Mouse (Mus musculus) liver, embryonic 15.5 days (tissue): Measurements from ENCODE around the gene Ptpn7. TPM values are rescaled to one million over a fixed set of nuclear protein-coding genes. Genes with fewer than 3 reads are reported as not detected.

Source experiments
- ATAC-seq: fragments of 200-750 bp; cut with Nextera tagmentation; 2 replicates; pipeline ENCODE4 v1.8.0; 2017; ENCODE audit warnings: moderate number of reproducible peaks, mild to moderate bottlenecking, moderate library complexity; ENCODE audit not compliant: insufficient read depth
- H3K27ac ChIP-seq: fragments of 300-500 bp; sonication (generic); replicated peaks from 2 replicates; pipeline ENCODE4 v1.5.1; 2015; ENCODE audit warnings: mild to moderate bottlenecking, inconsistent platforms
- H3K27me3 ChIP-seq: fragments of 300-500 bp; sonication (generic); 2 replicates; pipeline ENCODE4 v1.6.1; 2015; ENCODE audit warnings: mild to moderate bottlenecking, inconsistent platforms
- H3K36me3 ChIP-seq: fragments of 300-500 bp; sonication (generic); replicated peaks from 2 replicates; pipeline ENCODE4 v1.6.1; 2015; ENCODE audit warnings: moderate library complexity, mild to moderate bottlenecking, inconsistent platforms
- H3K4me1 ChIP-seq: fragments of 300-500 bp; sonication (generic); replicated peaks from 2 replicates; pipeline ENCODE4 v1.6.1; 2015; ENCODE audit warnings: inconsistent platforms
- H3K4me2 ChIP-seq: fragments of 300-500 bp; sonication (generic); 2 replicates; pipeline ENCODE4 v1.6.1; 2015; ENCODE audit warnings: moderate library complexity, mild to moderate bottlenecking, inconsistent platforms
- H3K4me3 ChIP-seq: fragments of 300-500 bp; sonication (generic); replicated peaks from 2 replicates; pipeline ENCODE4 v1.5.1; 2015; ENCODE audit warnings: mild to moderate bottlenecking, inconsistent platforms
- H3K9ac ChIP-seq: fragments of 300-500 bp; sonication (generic); 2 replicates; pipeline ENCODE4 v1.6.1; 2015; ENCODE audit warnings: moderate library complexity, mild to moderate bottlenecking, inconsistent platforms
- H3K9me3 ChIP-seq: fragments of 300-500 bp; sonication (generic); replicated peaks from 2 replicates; pipeline ENCODE4 v1.6.1; 2016; ENCODE audit warnings: inconsistent platforms
- WGBS: fragments of 180-500 bp; shearing (Covaris S2); methylation state at CpG from one replicate; pipeline ENCODE4 v1.1.7; 2015; ENCODE audit warnings: mixed read lengths; ENCODE audit not compliant: insufficient replicate concordance; 5-methylcytosine and 5-hydroxymethylcytosine counted together
- polyA plus RNA-seq: library from polyadenylated mRNA; unstranded; fragments of >200 nt; fragmentation: Nextera tagmentation; extraction: Ambion mirVana; gene quantifications from 2 replicates; pipeline ENCODE4 v1.2.1, GENCODE M21; 2015

The Ptpn7 gene
- polyA plus RNA-seq, 1 experiment from 2014 or later, result 10.9 TPM

DNA sequence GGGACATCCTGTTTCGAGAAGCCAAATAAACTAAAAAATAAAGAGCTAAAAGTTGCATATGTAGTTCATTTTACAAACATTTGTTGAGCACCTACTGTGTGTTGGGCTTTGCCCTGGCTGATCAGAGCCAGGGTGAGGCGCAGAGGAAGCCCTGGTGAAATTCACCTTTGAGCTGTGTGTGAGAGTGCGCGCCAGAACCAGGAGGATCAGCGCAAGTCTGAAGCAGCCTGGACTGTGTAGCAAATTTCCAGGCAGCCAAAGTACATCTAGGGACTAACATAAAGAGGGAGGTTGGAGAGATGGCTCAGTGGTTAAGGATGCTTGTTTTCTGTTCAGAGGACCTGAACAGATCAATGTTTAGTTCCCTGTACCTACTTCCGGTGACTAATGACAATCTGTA lies 40.8 kb downstream of the Ptpn7 start:
- no peaks in the 10 kb centered on the region for H3K36me3 ChIP-seq
- H3K9me3 ChIP-seq, result no peaks in the 10 kb centered on the region
- no peak for ATAC-seq
- WGBS, result 81% methylated on average over 6 of the region's 6 CpGs
- H3K4me3 ChIP-seq, result no peak overlapping the region
- no peak overlapping the region for H3K9ac ChIP-seq
- H3K27ac ChIP-seq, result no peak overlapping the region
- no peak overlapping the region for H3K4me2 ChIP-seq
- no peaks in the 10 kb centered on the region for H3K4me1 ChIP-seq
- peaks cover 9% of the 10 kb centered on the region; the same call in 1 of the 2 replicates for H3K27me3 ChIP-seq

GRCm38 (mm10) chr1:135175176-135175575 lies 42.7 kb downstream of the Ptpn7 start:
- no peak overlapping the region for H3K4me3 ChIP-seq
- 0 out of 2 replicates have a peak, but pooled peaks cover 4% of the 10 kb centered on the region for H3K27me3 ChIP-seq
- WGBS, result 55% methylated on average over 3 of the region's 3 CpGs
- no peak overlapping the region for H3K27ac ChIP-seq
- no peak for ATAC-seq
- no peak overlapping the region for H3K4me2 ChIP-seq
- no peaks in the 10 kb centered on the region for H3K9me3 ChIP-seq
- H3K36me3 ChIP-seq, result no peaks in the 10 kb centered on the region
- H3K9ac ChIP-seq, result no peak overlapping the region
- H3K4me1 ChIP-seq, result no peaks in the 10 kb centered on the region

DNA sequence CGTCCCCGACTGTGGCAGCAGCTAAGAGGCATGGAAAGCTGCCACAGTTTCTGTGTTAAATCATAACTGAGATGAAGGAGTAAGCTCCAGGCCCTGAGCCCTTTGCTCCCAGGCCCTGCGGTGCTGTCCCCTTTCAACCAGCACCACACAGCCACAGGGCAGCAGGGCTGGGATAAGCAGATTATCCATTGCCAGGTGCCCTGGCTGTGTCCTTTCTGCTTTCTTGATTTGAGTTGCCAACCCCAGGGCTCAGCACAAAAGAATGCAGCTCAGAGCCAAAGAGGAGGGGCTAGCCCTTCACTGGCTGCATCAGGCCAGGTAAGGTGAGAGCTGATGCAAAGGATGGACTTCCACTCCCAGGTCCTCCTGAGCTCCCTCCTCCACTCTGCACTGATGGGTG lies 45.2 kb downstream of the Ptpn7 start:
- H3K4me3 ChIP-seq, result no peak overlapping the region
- 75% methylated on average over 3 of the region's 3 CpGs for WGBS
- H3K4me1 ChIP-seq, result peaks cover under 1% of the 10 kb centered on the region; the same call in 1 of the 2 replicates
- no peak overlapping the region for H3K9ac ChIP-seq
- H3K4me2 ChIP-seq, result no peak overlapping the region
- H3K9me3 ChIP-seq, result no peaks in the 10 kb centered on the region
- no peaks in the 10 kb centered on the region for H3K27me3 ChIP-seq
- no peak for ATAC-seq
- no peaks in the 10 kb centered on the region for H3K36me3 ChIP-seq
- no peak overlapping the region for H3K27ac ChIP-seq

DNA sequence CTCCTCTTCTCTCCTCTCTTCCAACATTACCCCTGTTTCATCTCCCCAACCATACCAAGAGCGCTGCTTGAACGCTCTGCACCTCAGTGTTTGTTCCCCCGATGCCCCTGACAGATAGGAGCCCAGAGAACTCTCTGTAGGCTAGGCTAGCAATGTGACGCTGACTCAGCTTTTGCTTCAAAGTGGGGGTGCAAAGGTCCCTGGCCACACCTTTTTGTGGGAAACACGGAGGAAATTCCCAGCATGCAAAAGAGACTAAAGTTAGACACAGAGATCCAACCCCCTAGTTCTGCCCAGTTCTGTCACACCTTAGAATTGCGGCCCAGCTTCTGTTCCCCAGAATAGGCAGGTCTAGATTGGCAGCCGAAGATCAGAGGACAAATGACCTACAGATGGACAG lies 46.4 kb downstream of the Ptpn7 start:
- Histone ChIP-seq H3K9ac (no peak overlapping the region), H3K4me2 (no peak overlapping the region), H3K36me3 (no peaks in the 10 kb centered on the region), H3K4me1 (peaks cover 7% of the 10 kb centered on the region; the same call in 1 of the 2 replicates), H3K4me3 (no peak overlapping the region), H3K9me3 (no peaks in the 10 kb centered on the region), H3K27ac (no peak overlapping the region), H3K27me3 (no peaks in the 10 kb centered on the region)
- 60% methylated on average over 7 of the region's 7 CpGs for WGBS
- ATAC-seq, result no peak

DNA sequence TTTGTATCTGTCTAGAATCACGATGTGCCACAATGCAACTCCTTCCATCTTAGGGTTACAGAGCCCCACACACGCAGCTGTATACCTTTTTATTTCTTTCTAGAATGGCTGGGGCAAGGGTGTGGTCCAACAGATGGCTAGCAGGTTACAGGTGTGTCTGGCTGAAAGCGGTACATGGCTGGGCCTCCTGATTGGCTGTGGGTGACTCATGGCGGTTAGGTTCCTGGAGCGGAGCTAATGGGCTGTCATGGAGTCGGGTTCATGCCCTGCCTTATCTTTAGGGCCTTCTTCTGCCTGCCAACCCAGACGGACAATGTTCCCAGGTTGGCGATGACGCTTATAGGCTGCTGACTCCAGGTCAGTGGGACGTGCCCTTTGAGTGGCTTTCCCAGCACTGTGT lies 48.3 kb downstream of the Ptpn7 start:
- no peaks in the 10 kb centered on the region for H3K36me3 ChIP-seq
- H3K27ac ChIP-seq, result no peak overlapping the region
- ATAC-seq, result no peak
- H3K27me3 ChIP-seq, result peaks cover 5% of the 10 kb centered on the region; the same call in 1 of the 2 replicates
- no peak overlapping the region for H3K9ac ChIP-seq
- H3K9me3 ChIP-seq, result no peaks in the 10 kb centered on the region
- WGBS, result 67% methylated on average over 10 of the region's 10 CpGs
- peaks cover 7% of the 10 kb centered on the region; the same call in 1 of the 2 replicates for H3K4me1 ChIP-seq
- no peak overlapping the region for H3K4me2 ChIP-seq
- no peak overlapping the region for H3K4me3 ChIP-seq

GRCm38 (mm10) chr1:135181275-135181674 lies 48.8 kb downstream of the Ptpn7 start:
- WGBS, result 67% methylated on average over 4 of the region's 4 CpGs
- no peak for ATAC-seq
- no peak overlapping the region for H3K4me2 ChIP-seq
- peaks cover 9% of the 10 kb centered on the region; the same call in 1 of the 2 replicates for H3K27me3 ChIP-seq
- no peaks in the 10 kb centered on the region for H3K9me3 ChIP-seq
- no peaks in the 10 kb centered on the region for H3K36me3 ChIP-seq
- H3K9ac ChIP-seq, result no peak overlapping the region
- no peak overlapping the region for H3K27ac ChIP-seq
- no peak overlapping the region for H3K4me3 ChIP-seq
- H3K4me1 ChIP-seq, result peaks cover 7% of the 10 kb centered on the region; the same call in 1 of the 2 replicates

DNA sequence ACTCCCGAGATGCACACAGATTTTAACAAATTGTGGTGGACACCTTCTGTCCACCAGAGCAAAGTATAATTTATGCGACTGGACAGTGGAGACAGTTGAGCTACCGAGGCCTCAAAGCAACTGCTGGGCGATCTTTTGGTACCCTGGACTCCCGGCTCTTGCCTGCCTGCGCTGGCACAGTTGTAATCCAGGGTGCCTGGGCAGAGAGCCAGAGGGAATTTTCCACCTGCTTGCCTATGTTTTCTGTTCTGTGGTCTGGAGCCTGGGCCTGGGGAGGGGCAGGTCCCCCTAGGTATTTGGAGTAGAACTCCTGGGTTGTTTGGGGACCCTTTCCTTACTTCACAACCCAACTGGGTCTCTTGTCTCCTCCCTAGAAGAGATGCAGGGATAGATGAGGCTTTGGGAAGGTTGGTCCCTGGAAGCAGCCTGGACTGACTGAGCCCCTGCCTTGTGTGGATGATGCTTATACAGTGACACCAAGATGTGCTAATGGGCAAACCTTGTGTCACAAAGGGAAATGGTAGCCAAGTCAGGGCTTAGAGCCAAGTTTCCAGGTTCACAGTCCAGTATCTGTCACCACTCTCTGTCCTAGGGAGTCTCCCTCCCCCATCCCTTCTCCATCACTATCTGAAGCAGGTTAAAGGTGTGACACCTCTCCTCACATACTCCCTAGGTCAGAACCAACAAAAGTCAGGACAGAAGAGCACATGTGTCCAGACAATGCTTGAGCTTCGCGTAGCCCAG lies 49.6 kb downstream of the Ptpn7 start:
- Histone ChIP-seq H3K27me3 (peaks cover 14% of the 10 kb centered on the region; the same call in 1 of the 2 replicates), H3K9me3 (no peaks in the 10 kb centered on the region), H3K4me3 (no peak overlapping the region), H3K36me3 (no peaks in the 10 kb centered on the region), H3K4me1 (peaks cover 7% of the 10 kb centered on the region; the same call in 1 of the 2 replicates), H3K9ac (no peak overlapping the region), H3K4me2 (no peak overlapping the region), H3K27ac (no peak overlapping the region)
- ATAC-seq, result no peak
- 57% methylated on average over 8 of the region's 8 CpGs for WGBS

GRCm38 (mm10) chr1:135182975-135183374 lies 50.5 kb downstream of the Ptpn7 start:
- 36% methylated on average over 3 of the region's 3 CpGs for WGBS
- no peak overlapping the region for H3K27ac ChIP-seq
- peak; percentile 56 for ATAC-seq
- H3K36me3 ChIP-seq, result no peaks in the 10 kb centered on the region
- H3K27me3 ChIP-seq, result peaks cover 14% of the 10 kb centered on the region; the same call in 1 of the 2 replicates
- no peak overlapping the region for H3K4me3 ChIP-seq
- H3K9me3 ChIP-seq, result no peaks in the 10 kb centered on the region
- no peak overlapping the region for H3K4me2 ChIP-seq
- no peak overlapping the region for H3K9ac ChIP-seq
- peaks cover 7% of the 10 kb centered on the region; the same call in 1 of the 2 replicates for H3K4me1 ChIP-seq

GRCm38 (mm10) chr1:135183448-135183847 lies 50.9 kb downstream of the Ptpn7 start:
- no peak overlapping the region for H3K4me3 ChIP-seq
- no peak overlapping the region for H3K4me2 ChIP-seq
- H3K4me1 ChIP-seq, result peaks cover 7% of the 10 kb centered on the region; the same call in 1 of the 2 replicates
- WGBS, result 47% methylated on average over 4 of the region's 4 CpGs
- H3K27me3 ChIP-seq, result peaks cover 14% of the 10 kb centered on the region; the same call in 1 of the 2 replicates
- no peaks in the 10 kb centered on the region for H3K36me3 ChIP-seq
- ATAC-seq, result no peak
- no peaks in the 10 kb centered on the region for H3K9me3 ChIP-seq
- no peak overlapping the region for H3K27ac ChIP-seq
- H3K9ac ChIP-seq, result no peak overlapping the region

- WGBS, result 61% methylated on average over 11 of the region's 11 CpGs
- H3K27me3 ChIP-seq, result peaks cover 14% of the 10 kb centered on the region; the same call in 1 of the 2 replicates
- no peak overlapping the region for H3K9ac ChIP-seq
- H3K4me2 ChIP-seq, result no peak overlapping the region
- H3K4me1 ChIP-seq, result peaks cover 7% of the 10 kb centered on the region; the same call in 1 of the 2 replicates
- ATAC-seq, result no peak
- no peak overlapping the region for H3K4me3 ChIP-seq
- H3K9me3 ChIP-seq, result no peaks in the 10 kb centered on the region
- no peaks in the 10 kb centered on the region for H3K36me3 ChIP-seq
- H3K27ac ChIP-seq, result no peak overlapping the region
These were observed 51.6 kb downstream of the Ptpn7 start for GRCm38 (mm10) chr1:135183941-135184570.

- ATAC-seq, result no peak
- no peak overlapping the region for H3K27ac ChIP-seq
- WGBS, result 40% methylated on average over 5 of the region's 5 CpGs
- peaks cover 7% of the 10 kb centered on the region; the same call in 1 of the 2 replicates for H3K4me1 ChIP-seq
- no peak overlapping the region for H3K4me3 ChIP-seq
- no peak overlapping the region for H3K9ac ChIP-seq
- H3K9me3 ChIP-seq, result no peaks in the 10 kb centered on the region
- no peak overlapping the region for H3K4me2 ChIP-seq
- H3K36me3 ChIP-seq, result no peaks in the 10 kb centered on the region
- H3K27me3 ChIP-seq, result peaks cover 14% of the 10 kb centered on the region; the same call in 1 of the 2 replicates
These were observed 53.4 kb downstream of the Ptpn7 start for GRCm38 (mm10) chr1:135185936-135186335.
